Mouse (Mus musculus): Measurements from ENCODE around the gene Hunk.

GRCm38 (mm10) chr16:90341086-90341485 is 44.7 kb upstream of the Hunk start:
- TF ChIP-seq CTCF (IDR thresholded peaks at IDR 0.05 in 2 of 3, conservative IDR thresholded peaks at IDR 0.05 in 1 of 3; ENCODE audit: control insufficient read depth in 1 of 3, insufficient read depth in 1 of 3, low read depth in 2 of 3, low read length in 3 of 3, poor library complexity in 1 of 3, severe bottlenecking in 1 of 3): no peak
- no peak for TF ChIP-seq EP300 (IDR thresholded peaks at IDR 0.05; ENCODE audit: low read depth in 1 of 2, low read length in 2 of 2)
- TF ChIP-seq MYB (IDR thresholded peaks at IDR 0.05; ENCODE audit: low read depth, low read length): no peak
- TF ChIP-seq MAFK (IDR thresholded peaks at IDR 0.05; ENCODE audit: borderline replicate concordance, low read depth, low read length): no peak
- no peak for TF ChIP-seq POLR2A (IDR thresholded peaks at IDR 0.05; ENCODE audit: control insufficient read depth in 1 of 2, insufficient read depth in 1 of 2, low read depth in 1 of 2, low read length in 2 of 2, poor library complexity in 1 of 2)
- TF ChIP-seq USF1 (IDR thresholded peaks at IDR 0.05; ENCODE audit: low read depth, low read length): no peak
- TF ChIP-seq MAZ (IDR thresholded peaks at IDR 0.05; ENCODE audit: low read depth, low read length): no peak
- no peak for TF ChIP-seq ZNF384 (IDR thresholded peaks at IDR 0.05; ENCODE audit: low read depth, low read length)

All from MEL (cell line).